Mouse (Mus musculus): ENCODE results near the gene 4933428G20Rik.

DNA sequence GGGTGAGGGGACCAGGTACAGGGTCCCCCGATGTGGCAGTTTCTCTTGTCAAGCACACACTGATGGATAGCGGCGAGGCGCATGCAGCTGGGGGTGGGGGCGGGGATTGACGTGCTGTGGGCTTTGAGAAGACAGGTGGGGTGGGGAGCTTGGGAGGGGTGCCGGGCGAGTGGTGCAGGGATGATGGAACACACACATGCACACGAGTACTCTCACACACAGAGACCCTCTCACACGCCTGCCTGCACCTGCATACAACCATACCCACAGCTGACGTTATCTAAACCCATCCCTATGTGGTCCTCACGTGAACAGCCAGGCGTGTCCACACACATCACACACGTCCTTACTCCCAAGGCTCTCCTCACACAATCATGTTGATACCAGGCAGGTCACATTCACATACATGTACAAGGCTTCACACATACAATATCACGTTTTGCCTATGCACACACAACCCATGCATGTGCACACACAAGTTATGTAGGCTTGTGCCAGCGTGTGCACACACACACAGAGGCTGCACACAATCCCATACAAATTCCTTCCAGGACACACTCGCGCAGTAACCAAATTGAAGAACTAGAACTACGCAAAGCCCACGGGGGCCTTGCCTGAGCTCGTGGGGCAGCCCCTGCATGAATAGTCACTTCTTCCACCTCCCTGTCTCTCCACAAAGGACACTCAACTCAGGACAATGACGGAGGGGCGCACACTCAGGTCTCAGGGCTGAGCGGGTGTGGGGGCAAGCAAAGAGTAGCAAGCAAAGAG lies 9.8 kb upstream of the 4933428G20Rik start:
- TF ChIP-seq GATA1 (IDR thresholded peaks at IDR 0.05; ENCODE audit: borderline replicate concordance, low read length) (no peak), FLI1 (IDR thresholded peaks at IDR 0.05; ENCODE audit: low read length) (no peak)
